Mouse (Mus musculus): ENCODE results near the gene Aste1.

GRCm38 (mm10) chr9:105379533-105380145, 15.6 kb upstream of the Aste1 start:
- no peak for TF ChIP-seq CTCF (IDR thresholded peaks at IDR 0.05; ENCODE audit: extremely low read depth, insufficient read depth, low read length)
- no peak for TF ChIP-seq POLR2A (IDR thresholded peaks at IDR 0.05; ENCODE audit: extremely low read depth, insufficient read depth, low read length)

Measured in cortical plate, adult 2 months (tissue).